Mouse (Mus musculus) heart, adult 18-20 months (tissue): ENCODE data around the gene Fam92b. TPM values are rescaled to one million over a fixed set of nuclear protein-coding genes. Genes with fewer than 3 reads are reported as not detected.

Experiments
- total RNA-seq, 2 experiments: library from RNA; stranded (reverse); gene quantifications; 2 replicates each; pipeline ENCODE4 v1.2.3; 2021

Fam92b gene
- total RNA-seq, 2 experiments from 2014 or later: 0.31 TPM; not detected in 1

Other genes with a start within 250 kb of the Fam92b start
- 10 to 100 TPM; 25.1 to 27.1 TPM for gene Crispld2, start 185.0 kb downstream of the Fam92b start, total RNA-seq
- 10 to 100 TPM; 36.6 to 38.6 TPM for gene Zdhhc7, start 76.0 kb downstream of the Fam92b start, total RNA-seq
- gene 6430548M08Rik, start 63.3 kb downstream of the Fam92b start, total RNA-seq: 10 to 100 TPM; 15.1 to 19.3 TPM
- 10 to 100 TPM; 15.5 to 16.0 TPM for gene Gse1, start 51.0 kb upstream of the Fam92b start, total RNA-seq